Comparison of ENCODE assay signal across 1 mouse cellular context in the genomic region with DNA sequence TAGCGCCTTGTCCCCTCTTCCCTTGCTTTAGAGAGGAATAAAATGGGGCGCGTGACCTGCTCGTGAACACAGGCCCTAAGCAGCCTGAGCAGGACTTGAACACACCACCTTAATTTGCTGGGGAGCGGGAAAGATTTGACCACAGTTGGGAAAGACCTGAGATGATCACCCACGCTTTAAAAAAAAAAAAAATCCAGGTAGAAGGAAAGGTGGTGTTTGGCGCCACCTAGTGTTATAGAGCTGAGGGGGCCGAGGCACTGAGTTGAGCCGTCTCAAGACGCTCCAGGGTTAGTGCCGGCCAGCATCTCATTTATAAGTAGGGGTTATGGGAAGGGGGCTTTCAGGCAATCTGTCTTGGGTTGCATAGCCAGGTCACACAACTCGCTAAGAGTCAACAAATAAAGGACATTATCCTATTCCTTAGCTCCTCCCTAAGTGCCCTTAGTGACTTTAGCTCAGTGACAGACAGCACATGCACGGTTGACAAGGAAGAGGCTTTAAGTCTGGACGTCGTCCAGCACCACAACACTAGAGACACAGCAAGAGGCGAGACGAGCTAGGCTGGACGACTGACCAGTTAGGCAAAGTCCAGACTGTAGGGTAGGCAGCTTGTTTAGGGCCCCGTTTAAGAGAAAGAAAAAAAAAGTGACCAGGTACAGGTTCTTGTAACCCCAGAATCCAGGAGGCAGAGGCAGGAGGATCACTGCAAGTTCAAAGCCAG.
TF ChIP-seq lines count a peak whose summit lies in the region.

No protein-coding gene starts in this region.

TF ChIP-seq in MEL, 35 proteins besides CTCF, POLR2A, EP300 and RAD21 (continued from another document):
- TF ChIP-seq MAFK (IDR thresholded peaks at IDR 0.05; ENCODE audit: borderline replicate concordance, low read depth, low read length): no peak
- no peak for TF ChIP-seq MEF2A (IDR thresholded peaks at IDR 0.05; ENCODE audit: extremely low read depth, insufficient replicate concordance, low read depth, low read length, poor library complexity, severe bottlenecking)
- no peak for TF ChIP-seq MYB (IDR thresholded peaks at IDR 0.05; ENCODE audit: low read depth, low read length)
- TF ChIP-seq TBP (IDR thresholded peaks at IDR 0.05; ENCODE audit: low read depth, low read length): no peak
- no peak; the same call in 1 of the 2 replicates for TF ChIP-seq MXI1 (IDR thresholded peaks at IDR 0.05; ENCODE audit: low read depth, low read length)
- peak; percentile 62 for TF ChIP-seq MAZ (IDR thresholded peaks at IDR 0.05; ENCODE audit: low read depth, low read length)
- no peak for TF ChIP-seq JUND (IDR thresholded peaks at IDR 0.05; ENCODE audit: low read depth, low read length)
- peak; percentile 99 for TF ChIP-seq ZNF384 (IDR thresholded peaks at IDR 0.05; ENCODE audit: low read depth, low read length)
- no peak for TF ChIP-seq ZMIZ1 (IDR thresholded peaks at IDR 0.05; ENCODE audit: low read depth, low read length)
- no peak for TF ChIP-seq BHLHE40 (IDR thresholded peaks at IDR 0.05; ENCODE audit: borderline replicate concordance, low read depth, low read length)
- peak; percentile 98 for TF ChIP-seq ZC3H11A (IDR thresholded peaks at IDR 0.05; ENCODE audit: low read depth, low read length)
